Mouse (Mus musculus) hindbrain, embryonic 13.5 days (tissue): Measurements from ENCODE around the gene Ndufs2. TPM values are rescaled to one million over a fixed set of nuclear protein-coding genes. Genes with fewer than 3 reads are reported as not detected.

ENCODE experiments used
- polyA plus RNA-seq: library from polyadenylated mRNA; unstranded; fragments of >200 nt; fragmentation: Nextera tagmentation; extraction: Ambion mirVana; gene quantifications from 2 replicates; pipeline ENCODE4 v1.2.1, GENCODE M21; 2015

Ndufs2 gene
- polyA plus RNA-seq, 1 experiment from 2014 or later: 222 TPM

Other genes starting within 250 kb of the Ndufs2 start
- gene Fcgr4, start 232.5 kb downstream of the Ndufs2 start, polyA plus RNA-seq: 0.31 TPM in 2 replicates
- gene Fcgr3, start 186.5 kb downstream of the Ndufs2 start, polyA plus RNA-seq: 8.1 and 10.0 TPM in 2 replicates
- 9.4 and 18.4 TPM in 2 replicates for gene Cfap126, start 137.5 kb downstream of the Ndufs2 start, polyA plus RNA-seq
- gene Sdhc, start 100.8 kb downstream of the Ndufs2 start, polyA plus RNA-seq: 256 and 259 TPM in 2 replicates
- 4.9 and 7.9 TPM in 2 replicates for gene Mpz, start 100.7 kb downstream of the Ndufs2 start, polyA plus RNA-seq
- 25.1 and 44.1 TPM in 2 replicates for gene Pcp4l1, start 55.1 kb downstream of the Ndufs2 start, polyA plus RNA-seq
- gene Nr1i3, start 37.4 kb downstream of the Ndufs2 start, polyA plus RNA-seq: 0.32 and 0.48 TPM in 2 replicates
- 35.4 and 42.4 TPM in 2 replicates for gene Tomm40l, start 28.9 kb downstream of the Ndufs2 start, polyA plus RNA-seq
- 4.4 and 6.0 TPM in 2 replicates for gene Apoa2, start 26.3 kb downstream of the Ndufs2 start, polyA plus RNA-seq
- gene Fcer1g, start 17.0 kb downstream of the Ndufs2 start, polyA plus RNA-seq: 29.4 and 33.8 TPM in 2 replicates
- 4.9 and 5.0 TPM in 2 replicates for gene Adamts4, start 967 bp downstream of the Ndufs2 start, polyA plus RNA-seq
- 105 and 110 TPM in 2 replicates for gene B4galt3, start 18.9 kb upstream of the Ndufs2 start, polyA plus RNA-seq
- gene Ppox, start 29.8 kb upstream of the Ndufs2 start, polyA plus RNA-seq: 45.0 and 51.1 TPM in 2 replicates
- gene Usp21, start 36.6 kb upstream of the Ndufs2 start, polyA plus RNA-seq: 106 and 107 TPM in 2 replicates
- 125 and 128 TPM in 2 replicates for gene Ufc1, start 43.6 kb upstream of the Ndufs2 start, polyA plus RNA-seq
- 51.6 and 52.3 TPM in 2 replicates for gene Dedd, start 77.8 kb upstream of the Ndufs2 start, polyA plus RNA-seq
- gene Nit1, start 94.3 kb upstream of the Ndufs2 start, polyA plus RNA-seq: 54.8 and 59.7 TPM in 2 replicates
- gene Pfdn2, start 94.3 kb upstream of the Ndufs2 start, polyA plus RNA-seq: 164 and 169 TPM in 2 replicates
- gene Klhdc9, start 109.4 kb upstream of the Ndufs2 start, polyA plus RNA-seq: 2.8 and 3.3 TPM in 2 replicates
- 1.4 and 1.7 TPM in 2 replicates for gene Nectin4, start 118.7 kb upstream of the Ndufs2 start, polyA plus RNA-seq
- gene Arhgap30, start 137.6 kb upstream of the Ndufs2 start, polyA plus RNA-seq: 1.00 and 1.0 TPM in 2 replicates
- 202 and 209 TPM in 2 replicates for gene Usf1, start 159.9 kb upstream of the Ndufs2 start, polyA plus RNA-seq
- 10.0 and 11.7 TPM in 2 replicates for gene Tstd1, start 167.5 kb upstream of the Ndufs2 start, polyA plus RNA-seq
- gene F11r, start 186.1 kb upstream of the Ndufs2 start, polyA plus RNA-seq: 12.2 and 13.3 TPM in 2 replicates